Mouse (Mus musculus) lung, postnatal 14 days (tissue): Measurements from ENCODE around the gene Acot1.

Experiments used
- DNase-seq: peaks from one replicate; pipeline ENCODE4 v3.0.0; 2021

Acot1 gene

GRCm38 (mm10) chr12:84009171-84009965, at the start of gene Acot1:
TSS of gene Acot1 (plus strand) at chr12:84009490.
- DNase-seq: peak; percentile 76

- DNase-seq: no peak
Measured at GRCm38 (mm10) chr12:83965235-83965634, 44.1 kb upstream of the Acot1 start.

GRCm38 (mm10) chr12:83972117-83972516, 37.2 kb upstream of the Acot1 start:
- peak; percentile 45 for DNase-seq

GRCm38 (mm10) chr12:83978862-83979261, 30.4 kb upstream of the Acot1 start:
- no peak for DNase-seq

GRCm38 (mm10) chr12:83981615-83982014, 27.7 kb upstream of the Acot1 start:
- DNase-seq: no peak

- no peak for DNase-seq
Measured at GRCm38 (mm10) chr12:83984752-83985151, 24.5 kb upstream of the Acot1 start, which contains the start of gene Heatr4. TSS of gene Heatr4 (minus strand) at chr12:83984852.

- no peak for DNase-seq
Measured at GRCm38 (mm10) chr12:83987242-83987582, 22.1 kb upstream of the Acot1 start.

GRCm38 (mm10) chr12:83987583-83988441, 21.5 kb upstream of the Acot1 start, which contains the start of gene Acot2:
TSS of gene Acot2 (plus strand) at chr12:83987861.
- peak; percentile 75 for DNase-seq

- no peak for DNase-seq
Measured at GRCm38 (mm10) chr12:83988483-83988882, 20.8 kb upstream of the Acot1 start.

GRCm38 (mm10) chr12:83989378-83989777, 19.9 kb upstream of the Acot1 start:
- DNase-seq: no peak

- DNase-seq: no peak
Measured at GRCm38 (mm10) chr12:83997221-83997620, 12.1 kb upstream of the Acot1 start.

GRCm38 (mm10) chr12:83998341-83999107, 10.8 kb upstream of the Acot1 start:
- no peak for DNase-seq

- DNase-seq: peak; percentile 73
Measured at GRCm38 (mm10) chr12:83999237-83999636, 10.1 kb upstream of the Acot1 start.

- DNase-seq: no peak
Measured at GRCm38 (mm10) chr12:84000418-84000817, 8.9 kb upstream of the Acot1 start.

GRCm38 (mm10) chr12:84003866-84004265, 5.4 kb upstream of the Acot1 start:
- DNase-seq: no peak

GRCm38 (mm10) chr12:84008251-84008650, 1.0 kb upstream of the Acot1 start:
- peak; percentile 32 for DNase-seq

- no peak for DNase-seq
Measured at GRCm38 (mm10) chr12:84008729-84009128, 561 bp upstream of the Acot1 start.

- DNase-seq: no peak
Measured at GRCm38 (mm10) chr12:84010201-84010600, 911 bp downstream of the Acot1 start.

GRCm38 (mm10) chr12:84011251-84012040, 2.2 kb downstream of the Acot1 start:
- peak; percentile 85 for DNase-seq

- DNase-seq: no peak
Measured at GRCm38 (mm10) chr12:84013130-84013529, 3.8 kb downstream of the Acot1 start.

- no peak for DNase-seq
Measured at GRCm38 (mm10) chr12:84013701-84014100, 4.4 kb downstream of the Acot1 start.

GRCm38 (mm10) chr12:84020528-84020927, 11.2 kb downstream of the Acot1 start:
- DNase-seq: peak; percentile 82
